Mouse (Mus musculus) heart, postnatal 0 days (tissue): ENCODE measurements at regions not wholly inside any gene's neighbourhood (a gene's known extent, or its start where the extent isn't known, plus 50 kb on each side); places are given as distances from the start of the nearest gene placed in this dataset.
"Not testable (repeated sequence)": the region's sequence is repeated elsewhere in the genome, so short reads cannot be mapped to it uniquely, and the experiment has no call there.

Source experiments
- ATAC-seq: fragments of 200-750 bp; cut with Nextera tagmentation; 2 replicates; pipeline ENCODE4 v1.8.0; 2017; ENCODE audit warnings: low read depth, moderate number of reproducible peaks, moderate library complexity; ENCODE audit not compliant: insufficient read depth
- DNase-seq: peaks from one replicate; pipeline ENCODE4 v3.0.0-alpha.2; 2016; ENCODE audit warnings: low spot score
- H3K27ac ChIP-seq: fragments of 300-500 bp; sonication (generic); 2 replicates; pipeline ENCODE4 v1.5.1; 2014; ENCODE audit warnings: low read depth, mild to moderate bottlenecking
- H3K27me3 ChIP-seq: fragments of 300-500 bp; sonication (generic); 2 replicates; pipeline ENCODE4 v1.6.1; 2014; ENCODE audit warnings: low read length, mixed read lengths; ENCODE audit not compliant: control insufficient read depth, insufficient read depth
- H3K36me3 ChIP-seq: fragments of 300-500 bp; sonication (generic); replicated peaks from 2 replicates; pipeline ENCODE4 v1.6.1; 2014; ENCODE audit warnings: low read length, mixed read lengths; ENCODE audit not compliant: control insufficient read depth, insufficient read depth
- H3K4me1 ChIP-seq: fragments of 300-500 bp; sonication (generic); 2 replicates; pipeline ENCODE4 v1.6.1; 2014; ENCODE audit warnings: antibody characterized with exemption; ENCODE audit not compliant: control insufficient read depth, insufficient read depth
- H3K4me2 ChIP-seq: fragments of 300-500 bp; sonication (generic); 2 replicates; pipeline ENCODE4 v1.6.1; 2014; ENCODE audit warnings: low read depth, mild to moderate bottlenecking, low read length, moderate library complexity
- H3K4me3 ChIP-seq: fragments of 300-500 bp; sonication (generic); 2 replicates; pipeline ENCODE4 v1.5.1; 2014; ENCODE audit warnings: low read depth, low read length
- H3K9ac ChIP-seq: fragments of 300-500 bp; sonication (generic); replicated peaks from 2 replicates; pipeline ENCODE4 v1.6.1; 2014; ENCODE audit warnings: low read depth, low read length, mixed read lengths
- H3K9me3 ChIP-seq: fragments of 300-500 bp; sonication (generic); replicated peaks from 2 replicates; pipeline ENCODE4 v1.6.1; 2016; ENCODE audit warnings: low read length; ENCODE audit not compliant: control insufficient read depth
- CTCF ChIP-seq: IDR thresholded peaks from 2 replicates; pipeline ENCODE4 v1.5.1; 2016; ENCODE audit warnings: antibody characterized with exemption, control low read depth, low read depth
- EP300 ChIP-seq: IDR thresholded peaks from 2 replicates; pipeline ENCODE4 v1.6.1; 2016; ENCODE audit warnings: antibody characterized with exemption, low read depth
- WGBS: fragments of 180-500 bp; shearing (Covaris S2); extraction: QIAGEN DNeasy Blood & Tissue Kit; methylation state at CpG from one replicate; pipeline ENCODE4 v1.1.7; 2014; 5-methylcytosine and 5-hydroxymethylcytosine counted together

DNA sequence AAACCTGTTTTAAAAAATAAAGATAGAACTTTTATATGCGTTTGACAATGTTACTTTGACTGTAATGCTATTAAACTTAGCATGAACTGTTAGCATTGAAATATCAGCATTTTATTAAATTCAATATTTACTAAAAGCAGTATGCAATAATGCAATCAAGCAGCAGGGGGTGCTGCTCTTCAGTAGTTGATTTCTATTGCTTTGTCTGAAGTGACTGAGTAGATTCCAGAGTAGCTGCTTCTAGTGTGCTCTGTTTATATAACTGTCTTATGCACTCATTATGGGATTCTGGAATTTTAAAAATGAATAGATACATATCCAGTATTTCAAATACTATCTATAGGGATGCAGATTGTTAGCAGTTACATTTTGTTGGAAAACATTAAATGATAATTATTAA lies 146.2 kb downstream of the Gm28710 start:
- Histone ChIP-seq H3K4me1 (no peaks in the 10 kb centered on the region), H3K4me2 (no peak overlapping the region), H3K27ac (no peak overlapping the region), H3K36me3 (no peaks in the 10 kb centered on the region), H3K27me3 (no peaks in the 10 kb centered on the region), H3K9me3 (no peaks in the 10 kb centered on the region), H3K4me3 (no peak overlapping the region), H3K9ac (no peak overlapping the region)
- TF ChIP-seq CTCF (peak; percentile 74), EP300 (no peak)
- DNase-seq, result peak; percentile 69
- ATAC-seq, result no peak
- 24% methylated on average over 1 of the region's 1 CpGs for WGBS

DNA sequence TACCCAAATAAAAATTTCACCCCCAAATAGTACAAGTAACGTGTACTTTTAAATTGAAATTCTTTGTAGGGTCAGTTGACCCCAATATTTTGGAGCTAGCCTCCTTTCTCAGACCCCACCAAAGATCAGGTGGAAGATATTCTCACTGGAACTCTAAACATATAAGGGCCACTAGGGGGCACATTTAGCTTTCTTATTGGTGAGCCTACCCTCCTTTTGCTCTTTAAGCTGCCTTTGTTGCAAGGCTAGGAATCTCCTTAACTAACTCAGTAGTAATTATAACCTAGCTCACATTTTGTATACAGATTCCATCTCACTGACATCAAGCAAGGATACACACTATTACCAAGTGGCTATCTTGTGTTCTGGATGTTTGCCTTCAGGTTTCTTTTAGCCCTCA lies 155.8 kb downstream of the Gm28710 start:
- no peak overlapping the region for H3K9ac ChIP-seq
- no peak overlapping the region for H3K4me3 ChIP-seq
- WGBS, result 5% methylated on average over 1 of the region's 1 CpGs
- no peaks in the 10 kb centered on the region for H3K27me3 ChIP-seq
- TF ChIP-seq EP300, result no peak
- TF ChIP-seq CTCF, result peak; percentile 61
- ATAC-seq (no peak), DNase-seq (peak; percentile 16)
- H3K9me3 ChIP-seq, result no peaks in the 10 kb centered on the region
- H3K4me2 ChIP-seq, result no peak overlapping the region
- no peaks in the 10 kb centered on the region for H3K36me3 ChIP-seq
- H3K4me1 ChIP-seq, result no peaks in the 10 kb centered on the region
- no peak overlapping the region for H3K27ac ChIP-seq

DNA sequence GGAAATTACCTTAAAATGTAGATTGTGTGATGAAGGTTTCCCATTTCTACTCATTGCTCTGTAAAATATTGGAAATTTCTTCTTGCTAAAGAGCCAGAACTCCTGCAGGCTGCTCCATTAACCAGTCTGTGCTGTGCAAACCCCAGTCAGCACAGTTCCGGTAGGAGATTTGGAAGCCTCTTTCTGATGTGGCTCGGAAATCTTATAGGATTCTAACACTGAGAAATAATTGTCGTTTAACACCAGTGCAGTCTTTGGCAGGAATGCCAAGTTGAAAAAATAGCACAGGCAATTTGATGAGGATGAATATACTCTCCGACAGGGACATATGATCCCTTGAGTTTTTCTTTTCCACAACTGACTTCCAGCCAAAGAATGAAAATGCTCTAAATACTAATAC lies 176.1 kb downstream of the Gm28710 start:
- DNase-seq (no peak), ATAC-seq (no peak)
- TF ChIP-seq CTCF (no peak), EP300 (no peak)
- no peaks in the 10 kb centered on the region for H3K36me3 ChIP-seq
- no peaks in the 10 kb centered on the region for H3K27me3 ChIP-seq
- H3K27ac ChIP-seq, result no peak overlapping the region
- WGBS, result 74% methylated on average over 4 of the region's 4 CpGs
- no peaks in the 10 kb centered on the region for H3K4me1 ChIP-seq
- H3K4me2 ChIP-seq, result no peak overlapping the region
- H3K9ac ChIP-seq, result no peak overlapping the region
- H3K9me3 ChIP-seq, result no peaks in the 10 kb centered on the region
- no peak overlapping the region for H3K4me3 ChIP-seq

DNA sequence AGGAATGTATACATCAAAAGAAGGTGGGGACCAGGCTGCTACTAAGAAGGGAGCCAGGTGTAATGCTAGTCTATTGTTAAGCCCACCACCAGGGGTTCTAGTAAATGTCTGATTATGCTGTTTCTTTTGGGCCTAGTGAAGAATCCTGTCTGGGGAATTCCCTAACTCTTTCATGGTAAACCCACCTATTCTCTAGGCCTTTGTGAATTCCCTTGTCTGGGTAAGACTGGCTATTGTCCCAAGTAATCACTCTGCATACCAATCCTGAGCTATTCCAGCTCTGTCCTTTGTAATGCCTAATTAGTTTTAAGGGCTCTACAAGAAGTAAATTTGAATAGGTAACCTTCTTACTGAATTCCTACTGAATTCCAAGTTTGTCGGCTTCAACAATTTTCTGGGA lies 177.2 kb downstream of the Gm28710 start:
- H3K4me2 ChIP-seq, H3K27ac ChIP-seq, H3K27me3 ChIP-seq, DNase-seq, ATAC-seq, H3K4me3 ChIP-seq, H3K9me3 ChIP-seq, H3K9ac ChIP-seq, H3K4me1 ChIP-seq, H3K36me3 ChIP-seq: not testable (repeated sequence)
- WGBS, result 71% methylated on average over 1 of the region's 1 CpGs

DNA sequence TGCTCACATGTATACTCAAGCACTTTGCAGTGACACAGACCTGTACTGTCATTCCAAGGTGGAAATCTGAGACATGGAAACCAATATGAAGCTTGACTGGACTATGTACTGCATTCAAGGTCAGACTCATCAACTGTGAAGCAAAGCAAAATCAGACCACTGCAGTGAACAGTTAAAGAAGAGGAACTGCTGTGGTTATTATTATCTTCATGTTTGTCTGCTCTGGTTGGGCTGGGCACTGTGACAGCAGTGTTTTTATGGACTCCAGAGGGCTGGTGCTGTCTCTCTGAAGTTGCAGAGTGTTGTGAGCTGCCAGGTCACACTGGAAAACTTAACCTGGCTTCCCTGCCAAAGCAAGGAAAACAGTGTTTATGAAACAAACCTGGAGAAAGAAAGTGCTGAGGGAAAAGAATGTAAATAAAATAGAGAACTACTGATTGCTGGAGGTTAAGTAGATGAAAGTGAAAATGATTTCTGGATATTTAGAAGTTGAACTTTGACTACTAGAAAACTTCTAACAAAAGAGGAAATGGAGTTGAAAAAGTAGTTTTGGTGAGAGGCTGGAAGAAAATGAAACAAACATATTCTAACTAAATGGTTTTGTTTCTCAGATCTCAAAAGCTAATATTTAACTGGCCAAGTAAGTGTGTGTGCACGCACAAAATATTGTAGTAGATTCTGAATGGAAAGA lies 181.7 kb downstream of the Gm28710 start:
- Histone ChIP-seq H3K27me3 (no peaks in the 10 kb centered on the region), H3K4me2 (no peak overlapping the region), H3K4me3 (no peak overlapping the region), H3K9me3 (no peaks in the 10 kb centered on the region), H3K36me3 (no peaks in the 10 kb centered on the region), H3K9ac (no peak overlapping the region), H3K27ac (no peak overlapping the region), H3K4me1 (no peaks in the 10 kb centered on the region)
- ATAC-seq (no peak), DNase-seq (no peak)
- TF ChIP-seq CTCF (no peak), EP300 (no peak)
- WGBS, result 47% methylated on average over 1 of the region's 1 CpGs

DNA sequence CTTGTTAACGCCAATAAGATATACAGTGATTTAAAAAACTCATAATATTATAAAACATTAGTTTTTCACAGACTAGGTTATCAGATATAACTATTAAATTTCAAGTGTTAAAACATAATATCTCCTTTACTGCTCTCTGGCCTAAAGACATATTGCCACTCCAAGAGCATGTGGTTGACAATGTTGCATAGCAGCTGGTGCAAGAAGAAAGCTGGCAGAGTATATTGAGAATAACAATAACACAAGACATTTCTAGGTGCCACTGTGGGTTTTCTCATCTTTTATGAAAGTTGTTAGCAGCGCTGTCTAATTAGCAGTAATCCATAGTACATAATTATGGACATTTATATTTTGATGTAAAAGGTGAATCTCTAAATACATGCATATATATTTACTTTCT lies 184.4 kb downstream of the Gm28710 start:
- no peak for DNase-seq
- no peak overlapping the region for H3K27ac ChIP-seq
- H3K36me3 ChIP-seq, result no peaks in the 10 kb centered on the region
- H3K4me1 ChIP-seq, result no peaks in the 10 kb centered on the region
- H3K4me2 ChIP-seq, result no peak overlapping the region
- no peaks in the 10 kb centered on the region for H3K9me3 ChIP-seq
- TF ChIP-seq EP300 (no peak), CTCF (no peak)
- no peak overlapping the region for H3K9ac ChIP-seq
- ATAC-seq, result no peak
- 85% methylated on average over 2 of the region's 2 CpGs for WGBS
- H3K27me3 ChIP-seq, result no peaks in the 10 kb centered on the region
- no peak overlapping the region for H3K4me3 ChIP-seq
